Mouse (Mus musculus) hindbrain, embryonic 11.5 days (tissue): Measurements from ENCODE around the gene Gm10283. TPM values are rescaled to one million over a fixed set of nuclear protein-coding genes. Genes with fewer than 3 reads are reported as not detected.
"Not testable (repeated sequence)": the region's sequence is repeated elsewhere in the genome, so short reads cannot be mapped to it uniquely, and the experiment has no call there.

Experiments used
- ATAC-seq: fragments of 200-750 bp; cut with Nextera tagmentation; 2 replicates; pipeline ENCODE4 v1.8.0; 2017; ENCODE audit warnings: mild to moderate bottlenecking, moderate TSS enrichment, moderate library complexity; ENCODE audit not compliant: low FRiP score
- DNase-seq: peaks from one replicate; pipeline ENCODE4 v3.0.0-alpha.2; 2015; ENCODE audit warnings: low spot score
- H3K27ac ChIP-seq: fragments of 300-500 bp; sonication (generic); 2 replicates; pipeline ENCODE4 v1.5.1; 2014; ENCODE audit warnings: mild to moderate bottlenecking, low read depth, low read length
- H3K27me3 ChIP-seq: fragments of 300-500 bp; sonication (generic); 2 replicates; pipeline ENCODE4 v1.6.1; 2014; ENCODE audit warnings: mild to moderate bottlenecking, low read length, moderate library complexity, mixed read lengths; ENCODE audit not compliant: control insufficient read depth, insufficient read depth
- H3K36me3 ChIP-seq: fragments of 300-500 bp; sonication (generic); 2 replicates; pipeline ENCODE4 v1.6.1; 2014; ENCODE audit warnings: mild to moderate bottlenecking, low read length, moderate library complexity, mixed read lengths; ENCODE audit not compliant: control insufficient read depth, insufficient read depth
- H3K4me1 ChIP-seq: fragments of 300-500 bp; sonication (generic); replicated peaks from 2 replicates; pipeline ENCODE4 v1.6.1; 2014; ENCODE audit warnings: low read length, mixed read lengths; ENCODE audit not compliant: control insufficient read depth, insufficient read depth
- H3K4me2 ChIP-seq: fragments of 300-500 bp; sonication (generic); replicated peaks from 2 replicates; pipeline ENCODE4 v1.6.1; 2014; ENCODE audit warnings: mild to moderate bottlenecking, low read depth, low read length
- H3K4me3 ChIP-seq: fragments of 300-500 bp; sonication (generic); 2 replicates; pipeline ENCODE4 v1.5.1; 2014; ENCODE audit warnings: low read depth, low read length
- H3K9ac ChIP-seq: fragments of 300-500 bp; sonication (generic); 2 replicates; pipeline ENCODE4 v1.6.1; 2014; ENCODE audit warnings: low read depth, low read length
- H3K9me3 ChIP-seq: fragments of 300-500 bp; sonication (generic); 2 replicates; pipeline ENCODE4 v1.6.1; 2016; ENCODE audit warnings: low read length; ENCODE audit not compliant: control insufficient read depth
- WGBS: fragments of 180-500 bp; shearing (Covaris S2); extraction: QIAGEN DNeasy Blood & Tissue Kit; methylation state at CpG from one replicate; pipeline ENCODE4 v1.1.7; 2014; 5-methylcytosine and 5-hydroxymethylcytosine counted together
- polyA plus RNA-seq: library from polyadenylated mRNA; unstranded; fragments of >200 nt; fragmentation: Nextera tagmentation; extraction: Ambion mirVana; gene quantifications from 2 replicates; pipeline ENCODE4 v1.2.1, GENCODE M21; 2014

Gm10283 gene
- not detected in 2 replicates for polyA plus RNA-seq

GRCm38 (mm10) chr8:60503098-60503497 is at the start of gene Gm10283:
Gene Gm10283, minus strand, starts transcription at chr8:60503198.
- WGBS, result 71% methylated on average over 2 of the region's 2 CpGs
- no peak within 1 kb of the TSS for H3K9ac ChIP-seq
- no peak for ATAC-seq

DNA sequence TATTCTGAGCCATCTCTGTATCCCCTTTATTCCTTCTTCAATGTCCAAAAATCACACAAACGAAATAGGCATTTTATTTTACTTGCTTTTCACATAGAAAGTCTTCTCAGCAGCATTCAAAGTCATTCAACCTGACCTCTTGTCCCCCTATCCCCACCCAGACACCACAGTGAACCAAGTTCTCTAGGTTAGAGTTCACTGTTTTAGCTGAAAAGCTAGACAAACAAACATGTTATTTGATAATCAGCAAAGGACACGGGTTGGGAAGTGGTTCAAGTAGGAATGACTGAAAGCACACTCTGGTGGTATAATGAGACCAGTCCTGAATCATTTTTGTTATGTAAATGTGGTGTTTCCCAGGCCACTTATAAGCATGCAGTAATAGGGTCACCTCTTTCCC is 31.9 kb upstream of the Gm10283 start:
- no peaks in the 10 kb centered on the region for H3K36me3 ChIP-seq
- no peaks in the 10 kb centered on the region for H3K9me3 ChIP-seq
- no peak overlapping the region for H3K27ac ChIP-seq
- no peak overlapping the region for H3K9ac ChIP-seq
- no peak overlapping the region for H3K4me3 ChIP-seq
- H3K4me1 ChIP-seq, result no peaks in the 10 kb centered on the region
- DNase-seq, result peak; percentile 3
- no peaks in the 10 kb centered on the region for H3K27me3 ChIP-seq
- WGBS, result 31% methylated on average over 2 of the region's 2 CpGs
- 0 out of 2 replicates have a peak, but pooled peaks have one; percentile 49 for ATAC-seq
- H3K4me2 ChIP-seq, result no peak overlapping the region

More at GRCm38 (mm10) chr8:60503098-60503497, at the start of gene Gm10283:
- Histone ChIP-seq H3K9me3 (no peaks in the 10 kb centered on the region), H3K4me3 (no peak within 1 kb of the TSS), H3K36me3 (no peaks in the 10 kb centered on the region), H3K27me3 (no peaks in the 10 kb centered on the region), H3K4me2 (no peak within 1 kb of the TSS), H3K4me1 (0 out of 2 replicates have a peak, but pooled peaks cover 3% of the 10 kb centered on the region), H3K27ac (no peak within 1 kb of the TSS)
- no peak for DNase-seq

DNA sequence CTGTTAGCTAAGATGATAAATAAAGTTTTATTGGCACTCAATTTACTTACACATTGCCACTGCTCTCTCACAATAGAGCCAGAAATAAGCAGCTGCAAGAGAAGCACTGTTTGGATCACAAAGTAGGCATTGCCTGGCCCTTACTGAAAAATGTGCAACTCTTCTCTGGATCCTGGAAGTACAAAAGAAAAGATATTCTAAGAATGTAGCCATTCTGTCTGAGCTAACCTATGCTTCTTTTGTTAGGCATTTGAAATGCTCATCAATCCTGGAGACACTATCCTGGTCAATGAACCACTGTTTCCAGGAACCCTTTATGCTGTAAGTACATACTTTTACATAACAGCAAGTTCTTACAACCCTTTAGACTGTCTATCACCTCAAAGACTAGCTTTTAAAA is 15.3 kb upstream of the Gm10283 start:
- Histone ChIP-seq H3K27ac (no peak overlapping the region), H3K36me3 (no peaks in the 10 kb centered on the region), H3K27me3 (no peaks in the 10 kb centered on the region), H3K4me3 (no peak overlapping the region), H3K9me3 (no peaks in the 10 kb centered on the region), H3K4me2 (no peak overlapping the region), H3K4me1 (no peaks in the 10 kb centered on the region), H3K9ac (no peak overlapping the region)
- ATAC-seq (no peak), DNase-seq (no peak)

- H3K9me3 ChIP-seq, result no peaks in the 10 kb centered on the region
- H3K4me3 ChIP-seq, result peak within 1 kb of the TSS; percentile 55
- H3K36me3 ChIP-seq, result no peaks in the 10 kb centered on the region
- DNase-seq (peak; percentile 83), ATAC-seq (peak; percentile 97)
- no peak within 1 kb of the TSS for H3K27ac ChIP-seq
- H3K4me2 ChIP-seq, result peak within 1 kb of the TSS; percentile 89
- WGBS, result 2% methylated on average over 25 of the region's 25 CpGs
- H3K9ac ChIP-seq, result peak within 1 kb of the TSS; percentile 67
- no peaks in the 10 kb centered on the region for H3K27me3 ChIP-seq
- H3K4me1 ChIP-seq, result 0 out of 2 replicates have a peak, but pooled peaks cover 3% of the 10 kb centered on the region
These were observed 2.9 kb upstream of the Gm10283 start, which contains the start of gene Aadat for GRCm38 (mm10) chr8:60505653-60506521. Gene Aadat, plus strand, starts transcription at chr8:60505932.

DNA sequence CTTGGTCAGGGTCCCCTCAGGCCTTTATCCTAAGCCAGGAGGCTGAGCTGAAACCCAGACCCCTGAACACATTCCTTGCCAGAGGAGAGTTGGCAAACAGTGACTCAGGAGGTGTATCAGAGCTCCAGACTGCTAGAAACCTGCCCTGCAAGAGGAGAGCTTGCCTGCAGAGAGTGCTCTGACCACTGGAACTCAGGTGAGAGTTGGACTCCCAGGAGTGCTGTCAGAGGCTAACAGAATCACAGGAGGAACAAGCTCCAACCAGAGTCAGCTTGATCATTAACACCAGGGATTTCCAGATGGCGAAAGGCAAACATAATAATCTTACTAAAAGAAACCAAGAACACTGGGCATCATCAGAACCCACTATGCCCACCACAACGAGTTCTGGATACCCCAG is 8.0 kb downstream of the Gm10283 start:
- 93% methylated on average over 2 of the region's 2 CpGs for WGBS
- not testable (repeated sequence) for ATAC-seq, DNase-seq, H3K4me2 ChIP-seq, H3K9ac ChIP-seq, H3K27ac ChIP-seq, H3K4me1 ChIP-seq, H3K9me3 ChIP-seq, H3K36me3 ChIP-seq, H3K4me3 ChIP-seq, H3K27me3 ChIP-seq

- Histone ChIP-seq H3K4me1 (no peaks in the 10 kb centered on the region), H3K9ac (no peak overlapping the region), H3K4me3 (no peak overlapping the region), H3K27ac (no peak overlapping the region), H3K27me3 (no peaks in the 10 kb centered on the region), H3K4me2 (no peak overlapping the region), H3K9me3 (no peaks in the 10 kb centered on the region), H3K36me3 (no peaks in the 10 kb centered on the region)
- no peak for ATAC-seq
- no peak for DNase-seq
- 88% methylated on average over 11 of the region's 11 CpGs for WGBS
These were observed 8.4 kb downstream of the Gm10283 start for GRCm38 (mm10) chr8:60494606-60495005.

DNA sequence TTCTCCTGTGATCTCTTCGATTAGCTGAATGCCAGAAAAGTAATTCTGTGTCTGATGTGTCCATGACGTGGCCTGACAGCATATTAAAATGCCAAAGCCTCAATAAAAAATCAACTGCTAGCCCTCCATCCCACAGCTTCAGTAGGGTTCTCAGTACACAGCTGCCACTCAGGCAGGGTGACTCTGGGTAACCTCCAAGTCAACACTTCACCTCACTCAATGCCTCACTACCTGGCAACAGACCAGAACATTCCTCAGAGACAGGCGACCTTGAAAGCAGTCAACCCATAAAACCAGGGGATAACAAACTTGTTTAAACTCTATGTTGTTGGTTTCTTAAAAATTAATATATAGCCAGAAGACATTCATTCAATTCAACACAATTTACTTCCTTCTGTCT is 10.5 kb downstream of the Gm10283 start:
- no peak overlapping the region for H3K9ac ChIP-seq
- 83% methylated on average over 3 of the region's 3 CpGs for WGBS
- H3K27ac ChIP-seq, result no peak overlapping the region
- H3K4me3 ChIP-seq, result no peak overlapping the region
- no peaks in the 10 kb centered on the region for H3K36me3 ChIP-seq
- no peak for ATAC-seq
- no peaks in the 10 kb centered on the region for H3K9me3 ChIP-seq
- H3K4me1 ChIP-seq, result no peaks in the 10 kb centered on the region
- no peaks in the 10 kb centered on the region for H3K27me3 ChIP-seq
- H3K4me2 ChIP-seq, result no peak overlapping the region
- no peak for DNase-seq

DNA sequence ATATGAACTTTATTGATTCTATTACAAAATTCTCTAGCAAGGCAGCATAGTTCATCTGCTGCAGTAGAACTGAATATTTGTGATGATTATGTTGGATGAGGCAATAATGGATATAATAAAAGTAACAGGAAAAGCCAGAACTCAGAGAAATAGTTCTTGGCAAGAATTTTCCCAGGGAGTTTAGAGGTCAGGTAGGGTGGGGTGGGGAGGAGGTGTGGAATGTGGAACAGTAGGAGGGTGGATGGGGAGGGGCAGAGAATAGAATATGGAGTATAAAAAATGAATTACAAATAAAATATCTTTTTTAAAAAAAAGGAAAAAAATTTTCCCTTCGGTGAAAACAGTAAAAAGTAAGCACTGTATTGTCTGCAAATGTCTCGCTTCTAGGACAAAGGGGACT is 11.1 kb downstream of the Gm10283 start:
- H3K4me3 ChIP-seq, result no peak overlapping the region
- H3K4me2 ChIP-seq, result no peak overlapping the region
- no peaks in the 10 kb centered on the region for H3K36me3 ChIP-seq
- WGBS, result 94% methylated on average over 2 of the region's 2 CpGs
- H3K9ac ChIP-seq, result no peak overlapping the region
- no peak overlapping the region for H3K27ac ChIP-seq
- H3K4me1 ChIP-seq, result no peaks in the 10 kb centered on the region
- ATAC-seq, result no peak
- H3K27me3 ChIP-seq, result no peaks in the 10 kb centered on the region
- DNase-seq, result no peak
- H3K9me3 ChIP-seq, result no peaks in the 10 kb centered on the region

- Histone ChIP-seq H3K9me3 (no peaks in the 10 kb centered on the region), H3K27ac (no peak overlapping the region), H3K4me3 (no peak overlapping the region), H3K36me3 (no peaks in the 10 kb centered on the region), H3K4me1 (no peaks in the 10 kb centered on the region), H3K9ac (no peak overlapping the region), H3K27me3 (no peaks in the 10 kb centered on the region), H3K4me2 (no peak overlapping the region)
- DNase-seq, result no peak
- 83% methylated on average over 2 of the region's 2 CpGs for WGBS
- no peak for ATAC-seq
These were observed 12.9 kb downstream of the Gm10283 start for GRCm38 (mm10) chr8:60490147-60490546.
